Mouse (Mus musculus) liver, embryonic 14.5 days (tissue): ENCODE measurements around the gene Gm17364.

Source experiments
- CTCF ChIP-seq: IDR thresholded peaks from 2 replicates; pipeline ENCODE4 v1.5.1; 2016; ENCODE audit warnings: antibody characterized with exemption, low read depth, control low read depth
- EP300 ChIP-seq: IDR thresholded peaks from 2 replicates; pipeline ENCODE4 v1.6.1; 2016; ENCODE audit warnings: antibody characterized with exemption, low read depth

GRCm38 (mm10) chr13:41231389-41231983 is 42.3 kb downstream of the Gm17364 start:
- no peak for TF ChIP-seq CTCF
- TF ChIP-seq EP300: no peak
